Mouse (Mus musculus) brown adipose tissue, adult 24 weeks (tissue): ENCODE measurements around the gene Adgrf2. TPM values are rescaled to one million over a fixed set of nuclear protein-coding genes. Genes with fewer than 3 reads are reported as not detected.

Source experiments
- H3K27ac ChIP-seq: fragments of 200-500 bp; replicated peaks from 2 replicates; pipeline ENCODE4 v1.5.1; 2012; ENCODE audit warnings: low read depth, mild to moderate bottlenecking, low read length
- H3K4me1 ChIP-seq: fragments of 200-500 bp; 2 replicates; pipeline ENCODE4 v1.6.1; 2012; ENCODE audit warnings: low read length, mixed read lengths; ENCODE audit not compliant: control insufficient read depth, insufficient read depth, insufficient read length
- H3K4me3 ChIP-seq: fragments of 200-500 bp; 2 replicates; pipeline ENCODE4 v1.5.1; 2012; ENCODE audit warnings: low read depth, mild to moderate bottlenecking, low read length, moderate library complexity; ENCODE audit not compliant: insufficient read depth
- polyA plus RNA-seq: library from polyadenylated mRNA; stranded (reverse); fragments of >200 nt; gene quantifications from 2 replicates; pipeline ENCODE4 v1.2.4, GENCODE M21; 2012; ENCODE audit not compliant: missing spikeins, insufficient read depth, insufficient read length

Gene Adgrf2
- polyA plus RNA-seq, 1 experiment: not detected

DNA sequence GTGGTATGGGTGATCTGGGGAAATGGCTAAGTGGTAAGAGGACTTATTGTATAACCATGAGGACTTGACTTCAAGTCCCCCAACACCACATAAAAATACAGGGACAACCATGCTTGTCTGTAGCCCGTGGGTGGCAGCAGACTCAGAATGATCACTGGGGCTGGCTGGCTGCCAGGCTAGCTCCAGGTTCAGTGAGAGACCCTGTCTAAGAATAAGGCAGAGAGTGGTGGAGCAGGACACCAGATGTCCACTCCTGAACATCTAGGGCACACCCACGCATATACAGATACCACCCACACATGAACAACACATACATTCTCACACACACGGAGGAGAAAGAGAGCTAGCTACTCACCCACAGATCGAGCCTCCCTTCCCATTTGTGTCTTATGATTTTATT, 47.2 kb downstream of the Adgrf2 start:
- no peaks in the 10 kb centered on the region for H3K4me1 ChIP-seq
- no peak overlapping the region for H3K27ac ChIP-seq
- no peak overlapping the region for H3K4me3 ChIP-seq

- Histone ChIP-seq H3K27ac (no peak within 1 kb of the TSS), H3K4me3 (no peak within 1 kb of the TSS), H3K4me1 (no peaks in the 10 kb centered on the region)
These were observed 49.8 kb downstream of the Adgrf2 start, which contains the start of gene Adgrf4 for GRCm38 (mm10) chr17:42692136-42692535. Gene Adgrf4, minus strand, starts transcription at chr17:42692284.

- Histone ChIP-seq H3K4me3 (no peak overlapping the region), H3K27ac (no peak overlapping the region), H3K4me1 (no peaks in the 10 kb centered on the region)
These were observed 51.4 kb downstream of the Adgrf2 start for GRCm38 (mm10) chr17:42690531-42690930.

Other genes with a start within 250 kb of the Adgrf2 start
- not detected in 2 replicates for gene Opn5, start 130.8 kb downstream of the Adgrf2 start, polyA plus RNA-seq
- gene Adgrf4, start 49.9 kb downstream of the Adgrf2 start, polyA plus RNA-seq: not detected in 2 replicates
- gene Cd2ap, start 134.5 kb upstream of the Adgrf2 start, polyA plus RNA-seq: 14.1 and 19.1 TPM in 2 replicates